Mouse (Mus musculus) forebrain, embryonic 14.5 days (tissue): ENCODE data around the gene Csmd2. TPM values are rescaled to one million over a fixed set of nuclear protein-coding genes. Genes with fewer than 3 reads are reported as not detected.

Experiments
- ATAC-seq: fragments of 200-750 bp; cut with Nextera tagmentation; 2 replicates; pipeline ENCODE4 v1.8.0; 2017; ENCODE audit warnings: mild to moderate bottlenecking, moderate library complexity
- DNase-seq: peaks from one replicate; pipeline ENCODE4 v3.0.0-alpha.2; 2015; ENCODE audit warnings: low spot score
- H3K27ac ChIP-seq: fragments of 300-500 bp; sonication (generic); 2 replicates; pipeline ENCODE4 v1.5.1; 2014; ENCODE audit warnings: low read depth, mild to moderate bottlenecking, control low read depth, low read length, moderate library complexity
- H3K27me3 ChIP-seq: fragments of 300-500 bp; sonication (generic); replicated peaks from 2 replicates; pipeline ENCODE4 v1.6.1; 2014; ENCODE audit warnings: low read length, control low read depth, mixed read lengths; ENCODE audit not compliant: control insufficient read depth, insufficient read depth
- H3K36me3 ChIP-seq: fragments of 300-500 bp; sonication (generic); 2 replicates; pipeline ENCODE4 v1.6.1; 2014; ENCODE audit warnings: low read length, control low read depth; ENCODE audit not compliant: control insufficient read depth, insufficient read depth
- H3K4me1 ChIP-seq: fragments of 300-500 bp; sonication (generic); 2 replicates; pipeline ENCODE4 v1.6.1; 2014; ENCODE audit warnings: antibody characterized with exemption, low read length, control low read depth; ENCODE audit not compliant: control insufficient read depth, insufficient read depth
- H3K4me2 ChIP-seq: fragments of 300-500 bp; sonication (generic); 2 replicates; pipeline ENCODE4 v1.6.1; 2014; ENCODE audit warnings: mild to moderate bottlenecking, control low read depth, low read length
- H3K4me3 ChIP-seq: fragments of 300-500 bp; sonication (generic); 2 replicates; pipeline ENCODE4 v1.5.1; 2014; ENCODE audit warnings: low read depth, low read length, control low read depth
- H3K9ac ChIP-seq: fragments of 300-500 bp; sonication (generic); 2 replicates; pipeline ENCODE4 v1.6.1; 2014; ENCODE audit warnings: mild to moderate bottlenecking, low read length, control low read depth, moderate library complexity
- H3K9me3 ChIP-seq: fragments of 300-500 bp; sonication (generic); replicated peaks from 2 replicates; pipeline ENCODE4 v1.6.1; 2016; ENCODE audit warnings: low read length, control low read depth, mixed read lengths; ENCODE audit not compliant: control insufficient read depth
- WGBS: fragments of 180-500 bp; shearing (Covaris S2); extraction: QIAGEN DNeasy Blood & Tissue Kit; methylation state at CpG from one replicate; pipeline ENCODE4 v1.1.7; 2014; 5-methylcytosine and 5-hydroxymethylcytosine counted together
- polyA plus RNA-seq: library from polyadenylated mRNA; unstranded; fragments of >200 nt; fragmentation: Nextera tagmentation; extraction: Ambion mirVana; gene quantifications from 2 replicates; pipeline ENCODE4 v1.2.1, GENCODE M21; 2014

The Csmd2 gene
- polyA plus RNA-seq, 1 experiment from 2014 or later: 3.2 TPM

GRCm38 (mm10) chr4:128327421-128327820 lies 339.8 kb downstream of the Csmd2 start:
- H3K4me3 ChIP-seq: no peak overlapping the region
- no peaks in the 10 kb centered on the region for H3K36me3 ChIP-seq
- no peak overlapping the region for H3K4me2 ChIP-seq
- no peaks in the 10 kb centered on the region for H3K4me1 ChIP-seq
- 82% methylated on average over 6 of the region's 6 CpGs for WGBS
- DNase-seq: no peak
- no peak overlapping the region for H3K27ac ChIP-seq
- ATAC-seq: no peak
- no peaks in the 10 kb centered on the region for H3K9me3 ChIP-seq
- no peak overlapping the region for H3K9ac ChIP-seq
- H3K27me3 ChIP-seq: no peaks in the 10 kb centered on the region

DNA sequence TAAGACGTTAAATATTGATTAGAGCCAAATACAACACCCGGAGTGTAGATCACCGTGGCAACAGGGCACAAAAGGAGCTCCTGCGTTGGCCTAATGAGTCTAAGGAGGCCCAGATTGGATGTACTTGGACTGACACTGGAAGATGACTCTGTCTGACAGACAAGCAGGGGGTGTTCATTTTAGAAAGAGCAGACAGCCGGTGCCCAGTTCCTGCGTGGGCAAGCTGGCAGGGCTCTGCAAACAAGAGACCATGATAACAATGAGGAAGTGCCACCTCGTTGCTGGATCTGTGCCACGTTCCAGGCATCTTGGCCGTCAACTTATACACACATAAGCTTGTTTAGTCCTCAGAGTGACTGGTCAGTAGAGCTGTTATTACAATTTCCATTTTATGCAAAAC lies 342.9 kb downstream of the Csmd2 start:
- no peak overlapping the region for H3K9ac ChIP-seq
- no peaks in the 10 kb centered on the region for H3K36me3 ChIP-seq
- no peaks in the 10 kb centered on the region for H3K27me3 ChIP-seq
- ATAC-seq: no peak
- no peak overlapping the region for H3K4me2 ChIP-seq
- WGBS: 51% methylated on average over 9 of the region's 9 CpGs
- H3K4me1 ChIP-seq: no peaks in the 10 kb centered on the region
- no peak overlapping the region for H3K27ac ChIP-seq
- no peaks in the 10 kb centered on the region for H3K9me3 ChIP-seq
- peak; percentile 18 for DNase-seq
- H3K4me3 ChIP-seq: no peak overlapping the region

- DNase-seq (no peak), ATAC-seq (no peak)
- 90% methylated on average over 7 of the region's 7 CpGs for WGBS
Measured at GRCm38 (mm10) chr4:128340457-128340856, 352.8 kb downstream of the Csmd2 start.

GRCm38 (mm10) chr4:128341315-128341714 lies 353.7 kb downstream of the Csmd2 start:
- WGBS: 83% methylated on average over 7 of the region's 7 CpGs
- H3K36me3 ChIP-seq: no peaks in the 10 kb centered on the region
- H3K4me2 ChIP-seq: no peak overlapping the region
- DNase-seq (no peak), ATAC-seq (no peak)
- H3K27me3 ChIP-seq: no peaks in the 10 kb centered on the region
- H3K4me1 ChIP-seq: no peaks in the 10 kb centered on the region
- H3K27ac ChIP-seq: no peak overlapping the region
- H3K9me3 ChIP-seq: no peaks in the 10 kb centered on the region
- H3K9ac ChIP-seq: no peak overlapping the region
- H3K4me3 ChIP-seq: no peak overlapping the region

More at GRCm38 (mm10) chr4:128340457-128340856, 352.8 kb downstream of the Csmd2 start:
- Histone ChIP-seq H3K9me3 (no peaks in the 10 kb centered on the region), H3K4me1 (no peaks in the 10 kb centered on the region), H3K27ac (no peak overlapping the region), H3K36me3 (no peaks in the 10 kb centered on the region), H3K27me3 (no peaks in the 10 kb centered on the region), H3K4me3 (no peak overlapping the region), H3K9ac (no peak overlapping the region), H3K4me2 (no peak overlapping the region)

GRCm38 (mm10) chr4:128342208-128342607 lies 354.6 kb downstream of the Csmd2 start:
- H3K27me3 ChIP-seq: no peaks in the 10 kb centered on the region
- H3K27ac ChIP-seq: no peak overlapping the region
- no peak overlapping the region for H3K9ac ChIP-seq
- ATAC-seq (no peak), DNase-seq (no peak)
- no peaks in the 10 kb centered on the region for H3K36me3 ChIP-seq
- H3K4me2 ChIP-seq: no peak overlapping the region
- no peaks in the 10 kb centered on the region for H3K4me1 ChIP-seq
- no peaks in the 10 kb centered on the region for H3K9me3 ChIP-seq
- H3K4me3 ChIP-seq: no peak overlapping the region
- 59% methylated on average over 1 of the region's 1 CpGs for WGBS

DNA sequence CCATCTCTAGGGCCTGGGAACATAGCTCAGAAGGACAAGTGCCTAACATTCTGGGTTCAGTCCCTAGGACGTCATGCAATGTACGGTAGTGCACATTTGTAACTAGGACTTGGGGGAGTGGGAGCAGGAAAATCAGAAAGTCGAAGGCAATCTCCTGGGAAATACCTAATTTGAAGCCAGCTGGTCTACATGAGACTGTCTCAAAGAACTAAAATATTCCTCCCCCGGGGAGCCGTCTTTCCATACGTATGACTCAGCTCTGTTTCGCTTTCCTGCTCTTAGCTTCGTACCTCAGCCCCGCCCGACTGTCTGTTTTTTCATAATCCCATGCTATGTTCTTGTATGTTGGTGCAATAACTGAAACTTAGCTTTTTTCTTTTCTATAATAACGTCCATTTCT lies 371.1 kb downstream of the Csmd2 start:
- WGBS: 89% methylated on average over 11 of the region's 11 CpGs
- Histone ChIP-seq H3K9me3 (no peaks in the 10 kb centered on the region), H3K27ac (no peak overlapping the region), H3K36me3 (no peaks in the 10 kb centered on the region), H3K9ac (no peak overlapping the region), H3K4me1 (no peaks in the 10 kb centered on the region), H3K27me3 (no peaks in the 10 kb centered on the region), H3K4me3 (no peak overlapping the region), H3K4me2 (no peak overlapping the region)
- DNase-seq: no peak
- no peak for ATAC-seq

GRCm38 (mm10) chr4:128365851-128366250 lies 378.2 kb downstream of the Csmd2 start:
- Histone ChIP-seq H3K36me3 (0 out of 2 replicates have a peak, but pooled peaks cover 4% of the 10 kb centered on the region), H3K27ac (no peak overlapping the region), H3K27me3 (no peaks in the 10 kb centered on the region), H3K4me1 (no peaks in the 10 kb centered on the region), H3K4me3 (no peak overlapping the region), H3K9me3 (no peaks in the 10 kb centered on the region), H3K4me2 (no peak overlapping the region), H3K9ac (no peak overlapping the region)
- ATAC-seq (no peak), DNase-seq (no peak)
- WGBS: 77% methylated on average over 4 of the region's 4 CpGs

DNA sequence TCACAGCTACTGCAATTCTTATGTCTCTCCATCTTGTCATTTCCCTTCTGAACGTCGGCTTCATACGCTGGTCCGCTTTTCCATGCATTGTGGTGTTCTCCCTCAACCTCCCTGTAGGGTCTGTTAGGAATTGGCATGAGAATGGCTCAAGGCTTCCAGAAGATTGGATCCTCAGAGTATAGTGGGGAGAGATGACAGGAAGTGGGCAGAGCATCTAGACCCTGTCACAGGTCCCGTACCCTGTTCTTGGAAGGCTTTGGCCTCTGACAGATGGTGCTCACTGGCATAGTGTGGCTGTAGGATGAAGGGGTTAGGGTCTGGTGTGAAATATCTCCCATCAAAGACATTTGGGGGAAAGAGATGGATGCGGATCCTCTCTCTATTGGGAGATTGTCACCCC lies 380.4 kb downstream of the Csmd2 start:
- no peaks in the 10 kb centered on the region for H3K4me1 ChIP-seq
- no peak overlapping the region for H3K27ac ChIP-seq
- ATAC-seq (no peak), DNase-seq (no peak)
- no peak overlapping the region for H3K9ac ChIP-seq
- no peaks in the 10 kb centered on the region for H3K27me3 ChIP-seq
- 0 out of 2 replicates have a peak, but pooled peaks cover 4% of the 10 kb centered on the region for H3K36me3 ChIP-seq
- H3K4me3 ChIP-seq: no peak overlapping the region
- H3K4me2 ChIP-seq: no peak overlapping the region
- H3K9me3 ChIP-seq: no peaks in the 10 kb centered on the region
- 94% methylated on average over 6 of the region's 6 CpGs for WGBS

- WGBS: 70% methylated on average over 6 of the region's 6 CpGs
- no peak for DNase-seq
Measured at GRCm38 (mm10) chr4:128371766-128372165, 384.1 kb downstream of the Csmd2 start.

More at GRCm38 (mm10) chr4:128371766-128372165, 384.1 kb downstream of the Csmd2 start:
- no peak overlapping the region for H3K4me2 ChIP-seq
- H3K9me3 ChIP-seq: no peaks in the 10 kb centered on the region
- no peaks in the 10 kb centered on the region for H3K27me3 ChIP-seq
- no peaks in the 10 kb centered on the region for H3K4me1 ChIP-seq
- 0 out of 2 replicates have a peak, but pooled peaks cover 4% of the 10 kb centered on the region for H3K36me3 ChIP-seq
- ATAC-seq: no peak
- no peak overlapping the region for H3K9ac ChIP-seq
- H3K4me3 ChIP-seq: no peak overlapping the region
- no peak overlapping the region for H3K27ac ChIP-seq
